ENCODE assay signal across 49 mouse cellular contexts in the genomic region with DNA sequence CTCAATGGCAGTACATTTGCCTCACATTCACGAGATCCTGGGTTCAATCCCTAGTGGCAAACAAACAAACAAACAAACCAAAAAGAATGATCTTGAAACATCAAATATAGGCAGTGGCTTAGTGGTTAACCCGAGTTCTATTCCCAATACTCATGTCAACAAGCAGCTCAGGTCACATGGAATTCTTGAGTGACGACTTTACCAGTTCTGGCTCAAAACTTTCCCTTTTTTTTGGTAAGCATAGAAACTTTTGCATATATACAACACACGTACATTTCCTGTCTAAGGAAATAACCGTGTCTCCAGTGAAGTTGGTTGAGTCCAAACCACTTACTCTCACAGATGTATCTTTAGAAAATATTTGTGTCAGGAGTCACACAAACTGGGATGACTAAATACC. TPM values are rescaled to one million over a fixed set of nuclear protein-coding genes. Genes with fewer than 3 reads are reported as not detected.
"Had no signal": no experiment of that assay in that cellular context is flagged by ENCODE, and none has a peak within 500 bp of the region (broad histone marks: within the 10 kb centered on the region; RNA-seq: fewer than 3 reads in every experiment).

No protein-coding gene starts in this region.

- ATAC-seq: hindbrain, embryonic 16.5 days; hindbrain, postnatal 0 days; inflammation-experienced regulatory T-cells, adult 6 months; intestine, embryonic 15.5 days; intestine, embryonic 16.5 days; intestine, postnatal 0 days had no signal

- H3K9me3 ChIP-seq: heart, embryonic 13.5 days; heart, embryonic 15.5 days; hindbrain, embryonic 10.5 days; hindbrain, embryonic 12.5 days; hindbrain, embryonic 13.5 days; hindbrain, embryonic 15.5 days; intestine, embryonic 15.5 days; kidney, embryonic 15.5 days had no signal

- H3K36me3 ChIP-seq: intestine, embryonic 15.5 days had no signal

- H3K27ac ChIP-seq: heart, embryonic 13.5 days; heart, embryonic 15.5 days; hindbrain, embryonic 10.5 days; hindbrain, embryonic 12.5 days; hindbrain, embryonic 13.5 days; hindbrain, embryonic 14.5 days; hindbrain, embryonic 15.5 days; hindbrain, postnatal 0 days; intestine, embryonic 15.5 days; kidney, embryonic 15.5 days; kidney, postnatal 0 days; layer of hippocampus, adult 2 months; left cerebral cortex, adult 2 months had no signal

- H3K4me1 ChIP-seq: heart, embryonic 15.5 days; hindbrain, embryonic 10.5 days; hindbrain, embryonic 12.5 days; intestine, embryonic 15.5 days; kidney, embryonic 15.5 days had no signal

- H3K9ac ChIP-seq: heart, embryonic 13.5 days; heart, embryonic 15.5 days; hindbrain, embryonic 12.5 days; hindbrain, embryonic 13.5 days; hindbrain, embryonic 14.5 days; hindbrain, embryonic 15.5 days; intestine, embryonic 15.5 days; kidney, embryonic 15.5 days had no signal

- DNase-seq: heart, postnatal 10 days; heart, postnatal 14 days; heart, postnatal 36 days; heart, postnatal 4 days; kidney, adult 11 months; kidney, adult 18-20 months; kidney, adult 2 months; kidney, adult 8-10 months; kidney, adult 9 months; kidney, postnatal 10 days; kidney, postnatal 14 days; kidney, postnatal 25 days; kidney, postnatal 36 days; kidney, postnatal 4 days; layer of hippocampus, adult 9-11 months; layer of hippocampus, postnatal 36 days had no signal

- H3K4me2 ChIP-seq: heart, embryonic 13.5 days; heart, embryonic 15.5 days; hindbrain, embryonic 12.5 days; hindbrain, embryonic 13.5 days; hindbrain, embryonic 14.5 days; hindbrain, embryonic 15.5 days; intestine, embryonic 15.5 days; kidney, embryonic 15.5 days had no signal

- H3K27me3 ChIP-seq: heart, embryonic 13.5 days; heart, embryonic 15.5 days; hindbrain, embryonic 12.5 days; hindbrain, embryonic 13.5 days; hindbrain, embryonic 15.5 days; intestine, embryonic 15.5 days; kidney, embryonic 15.5 days had no signal

- H3K4me3 ChIP-seq: heart, embryonic 13.5 days; heart, embryonic 15.5 days; hindbrain, embryonic 10.5 days; hindbrain, embryonic 12.5 days; hindbrain, embryonic 13.5 days; hindbrain, embryonic 15.5 days; intestine, embryonic 15.5 days; kidney, embryonic 15.5 days; layer of hippocampus, adult 2 months; left cerebral cortex, adult 2 months had no signal

RNA-seq across cellular contexts. Expression of a gene that starts 24.4 kb away (rescaled TPM):
- total RNA-seq: heart, postnatal 4 days; hematopoietic stem cell, adult 5-6 weeks; layer of hippocampus, adult 18-20 months; layer of hippocampus, adult 2 months; layer of hippocampus, adult 8-10 months; layer of hippocampus, postnatal 10 days; layer of hippocampus, postnatal 14 days; layer of hippocampus, postnatal 25 days; layer of hippocampus, postnatal 36 days; left cerebral cortex, adult 18-20 months; left cerebral cortex, adult 2 months; left cerebral cortex, adult 8-10 months had no signal
- polyA plus RNA-seq: heart, postnatal 0 days; hindbrain, embryonic 10.5 days; hindbrain, embryonic 14.5 days; hindbrain, postnatal 0 days; inflammation-experienced regulatory T-cells, adult 6 months; intestine, embryonic 14.5 days; intestine, embryonic 15.5 days; intestine, embryonic 16.5 days; intestine, postnatal 0 days; kidney, embryonic 14.5 days; kidney, postnatal 0 days; large intestine, adult 2 months had no signal

RNA-seq across cellular contexts. Expression of a gene that starts 40.8 kb away (rescaled TPM):
- total RNA-seq: heart, postnatal 4 days; hindbrain, postnatal 0 days; layer of hippocampus, adult 18-20 months; layer of hippocampus, adult 2 months; layer of hippocampus, adult 8-10 months; layer of hippocampus, postnatal 10 days; layer of hippocampus, postnatal 14 days; layer of hippocampus, postnatal 25 days; layer of hippocampus, postnatal 36 days; left cerebral cortex, adult 18-20 months; left cerebral cortex, adult 2 months; left cerebral cortex, adult 8-10 months had no signal
- polyA plus RNA-seq: heart, embryonic 13.5 days; heart, embryonic 14.5 days; heart, embryonic 15.5 days; heart, embryonic 16.5 days; heart, postnatal 0 days; hindbrain, embryonic 10.5 days; hindbrain, embryonic 11.5 days; hindbrain, embryonic 12.5 days; hindbrain, embryonic 13.5 days; hindbrain, embryonic 14.5 days; hindbrain, embryonic 16.5 days; hindbrain, postnatal 0 days; inflammation-experienced regulatory T-cells, adult 6 months; intestine, embryonic 14.5 days; intestine, embryonic 15.5 days; intestine, embryonic 16.5 days; intestine, postnatal 0 days; kidney, embryonic 14.5 days; kidney, embryonic 15.5 days; kidney, embryonic 16.5 days; large intestine, adult 2 months had no signal
